Mouse (Mus musculus): ENCODE results near the gene Rab34. TPM values are rescaled to one million over a fixed set of nuclear protein-coding genes. Genes with fewer than 3 reads are reported as not detected.

Gene Rab34
- total and polyA plus RNA-seq, 3 experiments = 0.17 to 1.4 (median 0.50) TPM

DNA sequence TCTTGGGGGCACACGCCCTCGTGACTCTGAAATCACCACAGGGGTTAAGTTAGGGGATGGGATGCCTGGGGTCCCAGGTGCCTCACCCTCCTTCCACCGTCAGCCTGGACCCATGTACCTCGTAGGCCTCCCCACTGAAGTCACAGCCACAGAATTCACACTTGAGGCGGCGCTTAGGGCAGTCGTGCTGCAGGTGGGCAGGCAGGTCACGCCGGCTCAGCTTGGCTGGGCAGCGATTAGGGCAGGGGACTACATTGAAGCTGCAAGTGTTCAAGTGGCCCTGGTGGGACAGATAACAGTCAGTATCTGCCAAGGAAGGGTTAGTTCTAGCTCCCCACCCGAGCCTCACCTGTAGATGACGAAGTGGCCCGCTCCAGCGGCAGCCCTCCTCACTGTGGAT lies 27.1 kb upstream of the Rab34 start:
- H3K4me3 ChIP-seq (replicated peaks in 1 of 3; ENCODE audit: low read depth in 2 of 3, low read length in 2 of 3, poor library complexity in 1 of 3) = no peak overlapping the region
- no peak overlapping the region for H3K9ac ChIP-seq (ENCODE audit: insufficient read depth, low read depth)
- in situ Hi-C loops (cut with MboI; ENCODE audit: low pct_ligation_motif_present, low pct_unique_long_range_greater_than_20kb, low sequenced_read_pairs) = no loop called here
- peaks cover 33% of the 10 kb centered on the region for H3K79me2 ChIP-seq (replicated peaks; ENCODE audit: control insufficient read depth, extremely low read depth, insufficient read depth, poor library complexity, severe bottlenecking)
- peaks cover 24 to 51% of the 10 kb centered on the region in 2 experiments for H3K4me1 ChIP-seq (ENCODE audit: control insufficient read depth in 1 of 2, insufficient read depth in 2 of 2)
- H3K27me3 ChIP-seq (replicated peaks) = no peaks in the 10 kb centered on the region
- dilution Hi-C loops (cut with MboI; ENCODE audit: extremely low pct_ligation_motif_present, extremely low pct_unique_long_range_greater_than_20kb, low sequenced_read_pairs) = no loop called here
- TF ChIP-seq JUND (conservative IDR thresholded peaks at IDR 0.05; ENCODE audit: low read depth, low read length) (no peak), POLR2A (IDR thresholded peaks at IDR 0.05; ENCODE audit: low read depth, low read length) (no peak), BHLHE40 (IDR thresholded peaks at IDR 0.05; ENCODE audit: low read depth, low read length) (no peak), TBP (conservative IDR thresholded peaks at IDR 0.05; ENCODE audit: low read depth, low read length) (no peak), ZC3H11A (IDR thresholded peaks at IDR 0.05; ENCODE audit: low read depth, low read length) (no peak), PAX5 (IDR thresholded peaks at IDR 0.05; ENCODE audit: low read length) (no peak), SMC3 (IDR thresholded peaks at IDR 0.05; ENCODE audit: low read depth, low read length) (no peak), ZKSCAN1 (IDR thresholded peaks at IDR 0.05; ENCODE audit: borderline replicate concordance, low read depth, low read length) (no peak), SIN3A (IDR thresholded peaks at IDR 0.05; ENCODE audit: low read length) (no peak), POLR2AphosphoS2 (IDR thresholded peaks at IDR 0.05; ENCODE audit: low read depth, low read length) (no peak), KAT2A (IDR thresholded peaks at IDR 0.05; ENCODE audit: insufficient replicate concordance, low read length) (no peak), HCFC1 (IDR thresholded peaks at IDR 0.05; ENCODE audit: low read depth, low read length) (no peak), NELFE (IDR thresholded peaks at IDR 0.05; ENCODE audit: low read depth, low read length) (no peak), CHD2 (IDR thresholded peaks at IDR 0.05; ENCODE audit: low read length) (no peak), ZMIZ1 (IDR thresholded peaks at IDR 0.05; ENCODE audit: low read depth, low read length) (no peak), ELF1 (IDR thresholded peaks at IDR 0.05; ENCODE audit: low read depth, low read length) (no peak), EP300 (IDR thresholded peaks at IDR 0.05; ENCODE audit: low read length) (no peak), IRF4 (IDR thresholded peaks at IDR 0.05; ENCODE audit: low read depth, low read length) (no peak)
- no peak for DNase-seq (ENCODE audit: extremely low read depth)
- H3K27ac ChIP-seq (ENCODE audit: insufficient read depth, low read depth) = peak overlapping the region; percentile 10; the same call in 1 of the 2 replicates
- H3K4me2 ChIP-seq (ENCODE audit: insufficient read depth, low read depth, poor library complexity, severe bottlenecking) = no peak overlapping the region
- H3K9me3 ChIP-seq (replicated peaks; ENCODE audit: low read length) = no peaks in the 10 kb centered on the region
- peaks cover 53 to 64% of the 10 kb centered on the region in 2 experiments for H3K36me3 ChIP-seq (replicated peaks in 1 of 2; ENCODE audit: control insufficient read depth in 1 of 2, insufficient read depth in 1 of 2, low read length in 1 of 2)

DNA sequence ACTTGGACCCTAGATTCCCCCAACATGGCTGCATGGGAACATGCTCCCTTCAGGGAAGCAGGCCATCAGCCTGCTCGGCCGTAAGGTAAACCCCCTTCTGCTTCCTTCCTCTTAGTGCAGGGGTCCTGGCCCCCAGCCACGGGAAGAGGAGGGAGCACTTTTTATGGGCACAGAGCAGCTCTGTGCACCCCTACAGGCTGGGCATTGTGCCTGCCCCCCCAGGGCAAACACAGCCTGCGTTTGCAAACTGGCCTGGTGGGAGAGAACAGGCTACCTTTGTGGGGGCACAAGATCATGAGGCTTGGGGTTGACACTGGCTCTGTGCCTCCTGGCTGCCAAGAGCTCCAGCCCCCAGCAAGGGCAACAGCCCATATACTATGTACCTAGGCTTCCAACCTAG lies 26.3 kb upstream of the Rab34 start:
- no peak overlapping the region for H3K4me2 ChIP-seq (ENCODE audit: insufficient read depth, low read depth, poor library complexity, severe bottlenecking)
- H3K9me3 ChIP-seq (replicated peaks; ENCODE audit: low read length) = no peaks in the 10 kb centered on the region
- TF ChIP-seq IRF4 (IDR thresholded peaks at IDR 0.05; ENCODE audit: low read depth, low read length) (no peak), SIN3A (IDR thresholded peaks at IDR 0.05; ENCODE audit: low read length) (no peak), RCOR1 (conservative IDR thresholded peaks at IDR 0.05; ENCODE audit: low read depth, low read length) (no peak), ETS1 (conservative IDR thresholded peaks at IDR 0.05; ENCODE audit: low read depth, low read length) (no peak), E2F4 (IDR thresholded peaks at IDR 0.05; ENCODE audit: insufficient replicate concordance, low read depth, low read length) (no peak), BHLHE40 (IDR thresholded peaks at IDR 0.05; ENCODE audit: low read depth, low read length) (no peak), TBP (conservative IDR thresholded peaks at IDR 0.05; ENCODE audit: low read depth, low read length) (no peak), MXI1 (IDR thresholded peaks at IDR 0.05; ENCODE audit: low read depth, low read length) (no peak), PAX5 (IDR thresholded peaks at IDR 0.05; ENCODE audit: low read length) (no peak), SMC3 (IDR thresholded peaks at IDR 0.05; ENCODE audit: low read depth, low read length) (no peak), EP300 (IDR thresholded peaks at IDR 0.05; ENCODE audit: low read length) (no peak), CHD2 (IDR thresholded peaks at IDR 0.05; ENCODE audit: low read length) (no peak), ZC3H11A (IDR thresholded peaks at IDR 0.05; ENCODE audit: low read depth, low read length) (no peak), POLR2AphosphoS2 (IDR thresholded peaks at IDR 0.05; ENCODE audit: low read depth, low read length) (no peak), MEF2A (IDR thresholded peaks at IDR 0.05; ENCODE audit: borderline replicate concordance, low read depth, low read length) (no peak)
- dilution Hi-C loops (cut with MboI; ENCODE audit: extremely low pct_ligation_motif_present, extremely low pct_unique_long_range_greater_than_20kb, low sequenced_read_pairs) = no loop called here
- H3K36me3 ChIP-seq (replicated peaks in 1 of 2; ENCODE audit: control insufficient read depth in 1 of 2, insufficient read depth in 1 of 2, low read length in 1 of 2) = peaks cover 46 to 59% of the 10 kb centered on the region in 2 experiments
- DNase-seq (ENCODE audit: extremely low read depth) = no peak
- in situ Hi-C loops (cut with MboI; ENCODE audit: low pct_ligation_motif_present, low pct_unique_long_range_greater_than_20kb, low sequenced_read_pairs) = no loop called here
- H3K27me3 ChIP-seq (replicated peaks) = no peaks in the 10 kb centered on the region
- H3K4me1 ChIP-seq (ENCODE audit: control insufficient read depth in 1 of 2, insufficient read depth in 2 of 2) = peaks cover 24 to 52% of the 10 kb centered on the region in 2 experiments
- no peak overlapping the region for H3K4me3 ChIP-seq (replicated peaks in 1 of 3; ENCODE audit: low read depth in 2 of 3, low read length in 2 of 3, poor library complexity in 1 of 3)
- no peak overlapping the region for H3K9ac ChIP-seq (ENCODE audit: insufficient read depth, low read depth)
- peaks cover 33% of the 10 kb centered on the region for H3K79me2 ChIP-seq (replicated peaks; ENCODE audit: control insufficient read depth, extremely low read depth, insufficient read depth, poor library complexity, severe bottlenecking)
- peak overlapping the region; percentile 91; the same call in 1 of the 2 replicates for H3K27ac ChIP-seq (ENCODE audit: insufficient read depth, low read depth)
